Mouse (Mus musculus) effector memory CD4-positive, alpha-beta T cell, adult 5 months (primary cell): ENCODE measurements around the gene Gin1. TPM values are rescaled to one million over a fixed set of nuclear protein-coding genes. Genes with fewer than 3 reads are reported as not detected.

Source experiments
- polyA plus RNA-seq: library from polyadenylated mRNA; unstranded; fragments of 100-300 nt; shearing (Covaris generic); gene quantifications from one replicate; pipeline ENCODE4 v1.2.1, GENCODE M21; 2017

Gin1 gene
- 11.8 TPM for polyA plus RNA-seq

GRCm38 (mm10) chr1:97769904-97770753 lies at the start of gene Gin1, which contains the start of gene Ppip5k2:
Gin1 (plus strand) TSS chr1:97770172.
Ppip5k2 (minus strand) TSS chr1:97770411.

Other genes starting within 250 kb of the Gin1 start
- 44.4 TPM for gene D1Ertd622e, start 108.1 kb upstream of the Gin1 start, polyA plus RNA-seq
- 39.5 TPM for gene Ppip5k2, start 239 bp downstream of the Gin1 start, polyA plus RNA-seq